Mouse (Mus musculus): ENCODE data around the gene Tnrc6c. TPM values are rescaled to one million over a fixed set of nuclear protein-coding genes. Genes with fewer than 3 reads are reported as not detected.

Tnrc6c gene
- polyA plus RNA-seq, 1 experiment from 2014 or later, result 16.1 TPM

Other genes with a start within 250 kb of the Tnrc6c start
- not detected in 2 replicates for gene Gm11733, start 169.9 kb upstream of the Tnrc6c start, polyA plus RNA-seq (2014; fragmentation: Nextera tagmentation; extraction: Ambion mirVana)
- 0.60 and 0.87 TPM in 2 replicates for gene Tmc8, start 127.8 kb downstream of the Tnrc6c start, polyA plus RNA-seq (2014; fragmentation: Nextera tagmentation; extraction: Ambion mirVana)
- gene Tmc6, start 127.9 kb downstream of the Tnrc6c start, polyA plus RNA-seq (2014; fragmentation: Nextera tagmentation; extraction: Ambion mirVana), result 13.5 and 19.3 TPM in 2 replicates
- gene 6030468B19Rik, start 143.4 kb downstream of the Tnrc6c start, polyA plus RNA-seq (2014; fragmentation: Nextera tagmentation; extraction: Ambion mirVana), result 0.71 and 0.83 TPM in 2 replicates
- gene Gm20708, start 155.4 kb downstream of the Tnrc6c start, polyA plus RNA-seq (2014; fragmentation: Nextera tagmentation; extraction: Ambion mirVana), result 0.16 TPM in 1 of 2 replicates, not detected in the other
- gene Syngr2, start 155.4 kb downstream of the Tnrc6c start, polyA plus RNA-seq (2014; fragmentation: Nextera tagmentation; extraction: Ambion mirVana), result 30.1 and 33.2 TPM in 2 replicates
- gene Afmid, start 171.6 kb downstream of the Tnrc6c start, polyA plus RNA-seq (2014; fragmentation: Nextera tagmentation; extraction: Ambion mirVana), result 3.1 and 3.2 TPM in 2 replicates
- gene Tk1, start 171.8 kb downstream of the Tnrc6c start, polyA plus RNA-seq (2014; fragmentation: Nextera tagmentation; extraction: Ambion mirVana), result 126 and 138 TPM in 2 replicates
- 400 and 435 TPM in 2 replicates for gene Birc5, start 195.0 kb downstream of the Tnrc6c start, polyA plus RNA-seq (2014; fragmentation: Nextera tagmentation; extraction: Ambion mirVana)
- not detected in 2 replicates for gene Tmem235, start 206.5 kb downstream of the Tnrc6c start, polyA plus RNA-seq (2014; fragmentation: Nextera tagmentation; extraction: Ambion mirVana)
- gene Tha1, start 219.2 kb downstream of the Tnrc6c start, polyA plus RNA-seq (2014; fragmentation: Nextera tagmentation; extraction: Ambion mirVana), result 1.4 and 1.5 TPM in 2 replicates